Mouse (Mus musculus) MEL (cell line): Measurements from ENCODE around the gene Dennd4b. TPM values are rescaled to one million over a fixed set of nuclear protein-coding genes. Genes with fewer than 3 reads are reported as not detected.
A peak's percentile ranks its signal among the peaks of the same experiment; 100 is the strongest.

Source experiments
- DNase-seq: peaks from one replicate; pipeline ENCODE4 v3.0.0; 2011; ENCODE audit warnings: low read depth, low spot score
- H3K27ac ChIP-seq: 2 replicates; pipeline ENCODE4 v1.5.1; 2012; ENCODE audit warnings: low read depth, mild to moderate bottlenecking, control low read depth, low read length, moderate library complexity; ENCODE audit not compliant: control insufficient read depth
- H3K27me3 ChIP-seq, 2 experiments: fragments of 150-350 bp in 1 of 2; sonication (generic) in 1 of 2; 2 replicates each; pipeline ENCODE4 v1.6.1; 2012; ENCODE audit warnings: low read length in 2 of 2, mild to moderate bottlenecking in 2 of 2, improper control_type of control experiment in 1 of 2, moderate library complexity in 1 of 2; ENCODE audit not compliant: insufficient read depth in 2 of 2, control insufficient read depth in 1 of 2
- H3K36me3 ChIP-seq, 2 experiments: 2 replicates each; pipeline ENCODE4 v1.6.1; 2012 to 2014; ENCODE audit warnings: low read length in 2 of 2, improper control_type of control experiment in 1 of 2, inconsistent platforms in 1 of 2, mild to moderate bottlenecking in 1 of 2; ENCODE audit not compliant: insufficient read depth in 2 of 2, control insufficient read depth in 1 of 2
- H3K4me1 ChIP-seq, 2 experiments: fragments of 150-350 bp in 1 of 2; sonication (generic) in 1 of 2; 2 replicates each; pipeline ENCODE4 v1.6.1; 2012; ENCODE audit warnings: low read length in 2 of 2, improper control_type of control experiment in 1 of 2, mild to moderate bottlenecking in 1 of 2; ENCODE audit not compliant: insufficient read depth in 2 of 2, control insufficient read depth in 1 of 2
- H3K4me3 ChIP-seq, 2 experiments: fragments of 150-350 bp in 1 of 2; sonication (generic) in 1 of 2; 2 replicates each; pipeline ENCODE4 v1.5.1; 2012; ENCODE audit warnings: low read depth in 2 of 2, low read length in 2 of 2, mild to moderate bottlenecking in 2 of 2, moderate library complexity in 2 of 2, control low read depth in 1 of 2, improper control_type of control experiment in 1 of 2; ENCODE audit not compliant: control insufficient read depth in 1 of 2, insufficient read depth in 1 of 2
- H3K79me2 ChIP-seq: 2 replicates; pipeline ENCODE4 v1.6.1; 2012; ENCODE audit warnings: mild to moderate bottlenecking, low read length, moderate library complexity; ENCODE audit not compliant: control insufficient read depth, poor library complexity, insufficient read depth
- H3K9ac ChIP-seq: 2 replicates; pipeline ENCODE4 v1.6.1; 2012; ENCODE audit warnings: low read depth, mild to moderate bottlenecking, control low read depth, low read length, moderate library complexity; ENCODE audit not compliant: control insufficient read depth, poor library complexity, severe bottlenecking
- H3K9me3 ChIP-seq: fragments of 150-350 bp; sonication (generic); replicated peaks from 2 replicates; pipeline ENCODE4 v1.6.1; 2012; ENCODE audit warnings: mild to moderate bottlenecking, low read length, improper control_type of control experiment, moderate library complexity; ENCODE audit not compliant: insufficient read depth
- BHLHE40 ChIP-seq: IDR thresholded peaks from 2 replicates; pipeline ENCODE4 v1.6.1; 2012; ENCODE audit warnings: low read depth, mild to moderate bottlenecking, inconsistent platforms, low read length, improper control_type of control experiment, borderline replicate concordance
- CHD1 ChIP-seq: IDR thresholded peaks from 2 replicates; pipeline ENCODE4 v1.6.1; 2012; ENCODE audit warnings: low read depth, mild to moderate bottlenecking, inconsistent platforms, low read length, improper control_type of control experiment
- CHD2 ChIP-seq: IDR thresholded peaks from 2 replicates; pipeline ENCODE4 v1.6.1; 2011; ENCODE audit warnings: low read length, improper control_type of control experiment
- CTCF ChIP-seq, 3 experiments: IDR thresholded peaks in 2 of 3; conservative IDR thresholded peaks in 1 of 3; 2 replicates each; pipeline ENCODE4 v1.5.1; 2011 to 2012; ENCODE audit warnings: low read length in 3 of 3, low read depth in 2 of 3, mild to moderate bottlenecking in 2 of 3, improper control_type of control experiment in 1 of 3, inconsistent platforms in 1 of 3, mixed read lengths in 1 of 3, moderate library complexity in 1 of 3; ENCODE audit not compliant: control insufficient read depth in 1 of 3, insufficient read depth in 1 of 3, poor library complexity in 1 of 3, severe bottlenecking in 1 of 3
- E2F4 ChIP-seq: IDR thresholded peaks from 2 replicates; pipeline ENCODE4 v1.6.1; 2011; ENCODE audit warnings: low read depth, low read length, improper control_type of control experiment, borderline replicate concordance
- ELF1 ChIP-seq: IDR thresholded peaks from 2 replicates; pipeline ENCODE4 v1.6.1; 2014; ENCODE audit warnings: low read depth, mild to moderate bottlenecking, inconsistent platforms, low read length, improper control_type of control experiment, moderate library complexity
- EP300 ChIP-seq, 2 experiments: IDR thresholded peaks; 2 replicates each; pipeline ENCODE4 v1.6.1; 2011; ENCODE audit warnings: improper control_type of control experiment in 2 of 2, low read length in 2 of 2, low read depth in 1 of 2, mild to moderate bottlenecking in 1 of 2
- ETS1 ChIP-seq: IDR thresholded peaks from 2 replicates; pipeline ENCODE4 v1.6.1; 2012; ENCODE audit warnings: low read depth, mild to moderate bottlenecking, inconsistent platforms, low read length, improper control_type of control experiment, moderate library complexity
- GABPA ChIP-seq: IDR thresholded peaks from 2 replicates; pipeline ENCODE4 v1.6.1; 2012; ENCODE audit warnings: low read depth, mild to moderate bottlenecking, inconsistent platforms, low read length, improper control_type of control experiment, moderate library complexity
- GATA1 ChIP-seq: IDR thresholded peaks from 2 replicates; pipeline ENCODE4 v1.6.1; 2011; ENCODE audit warnings: low read depth, low read length, improper control_type of control experiment
- HCFC1 ChIP-seq: IDR thresholded peaks from 2 replicates; pipeline ENCODE4 v1.6.1; 2012; ENCODE audit warnings: low read depth, mild to moderate bottlenecking, inconsistent platforms, low read length, improper control_type of control experiment, moderate library complexity
- JUND ChIP-seq: IDR thresholded peaks from 2 replicates; pipeline ENCODE4 v1.6.1; 2011; ENCODE audit warnings: low read depth, mild to moderate bottlenecking, improper control_type of control experiment, low read length
- KAT2A ChIP-seq: conservative IDR thresholded peaks from 2 replicates; pipeline ENCODE4 v1.6.1; 2012; ENCODE audit warnings: low read depth, low read length, improper control_type of control experiment, inconsistent platforms
- MAX ChIP-seq: IDR thresholded peaks from 2 replicates; pipeline ENCODE4 v1.6.1; 2011; ENCODE audit warnings: low read length, improper control_type of control experiment
- MAZ ChIP-seq: IDR thresholded peaks from 2 replicates; pipeline ENCODE4 v1.6.1; 2012; ENCODE audit warnings: low read depth, mild to moderate bottlenecking, inconsistent platforms, low read length, improper control_type of control experiment
- MEF2A ChIP-seq: IDR thresholded peaks from 2 replicates; pipeline ENCODE4 v1.6.1; 2014; ENCODE audit warnings: low read depth, mild to moderate bottlenecking, inconsistent platforms, low read length, improper control_type of control experiment; ENCODE audit not compliant: poor library complexity, insufficient replicate concordance, severe bottlenecking; ENCODE audit errors: extremely low read depth
- MXI1 ChIP-seq: IDR thresholded peaks from 2 replicates; pipeline ENCODE4 v1.6.1; 2011; ENCODE audit warnings: mild to moderate bottlenecking, low read depth, low read length, improper control_type of control experiment
- MYB ChIP-seq: IDR thresholded peaks from 2 replicates; pipeline ENCODE4 v1.6.1; 2011; ENCODE audit warnings: mild to moderate bottlenecking, low read depth, low read length, improper control_type of control experiment
- MYC ChIP-seq: IDR thresholded peaks from 2 replicates; pipeline ENCODE4 v1.6.1; 2011; ENCODE audit warnings: low read depth, mild to moderate bottlenecking, low read length, improper control_type of control experiment, moderate library complexity
- NELFE ChIP-seq: IDR thresholded peaks from 2 replicates; pipeline ENCODE4 v1.6.1; 2011; ENCODE audit warnings: low read depth, low read length, improper control_type of control experiment
- NRF1 ChIP-seq: IDR thresholded peaks from 2 replicates; pipeline ENCODE4 v1.6.1; 2014; ENCODE audit warnings: low read depth, mild to moderate bottlenecking, inconsistent platforms, low read length, improper control_type of control experiment, moderate library complexity; ENCODE audit not compliant: poor library complexity, insufficient read depth, severe bottlenecking
- POLR2A ChIP-seq, 2 experiments: IDR thresholded peaks; 2 replicates each; pipeline ENCODE4 v1.6.1; 2011 to 2012; ENCODE audit warnings: low read length in 2 of 2, mild to moderate bottlenecking in 2 of 2, control low read depth in 1 of 2, improper control_type of control experiment in 1 of 2, low read depth in 1 of 2, moderate library complexity in 1 of 2; ENCODE audit not compliant: control insufficient read depth in 1 of 2, insufficient read depth in 1 of 2, poor library complexity in 1 of 2
- POLR2AphosphoS5 ChIP-seq: IDR thresholded peaks from 2 replicates; pipeline ENCODE4 v1.6.1; 2012; ENCODE audit warnings: low read depth, borderline replicate concordance, mild to moderate bottlenecking, inconsistent platforms, low read length, moderate library complexity, mixed read lengths
- RAD21 ChIP-seq: IDR thresholded peaks from 2 replicates; pipeline ENCODE4 v1.6.1; 2011; ENCODE audit warnings: mild to moderate bottlenecking, low read depth, low read length, improper control_type of control experiment
- RCOR1 ChIP-seq: IDR thresholded peaks from 2 replicates; pipeline ENCODE4 v1.6.1; 2012; ENCODE audit warnings: low read depth, mild to moderate bottlenecking, inconsistent platforms, low read length, improper control_type of control experiment
- SIN3A ChIP-seq: IDR thresholded peaks from 2 replicates; pipeline ENCODE4 v1.6.1; 2012; ENCODE audit warnings: low read length, improper control_type of control experiment, inconsistent platforms
- SMC3 ChIP-seq: IDR thresholded peaks from 2 replicates; pipeline ENCODE4 v1.6.1; 2011; ENCODE audit warnings: low read depth, low read length, improper control_type of control experiment
- TAL1 ChIP-seq: IDR thresholded peaks from 2 replicates; pipeline ENCODE4 v1.6.1; 2012; ENCODE audit warnings: mild to moderate bottlenecking, inconsistent platforms, low read length, moderate library complexity, mixed read lengths
- TCF12 ChIP-seq: IDR thresholded peaks from 2 replicates; pipeline ENCODE4 v1.6.1; 2014; ENCODE audit warnings: low read depth, mild to moderate bottlenecking, inconsistent platforms, low read length, improper control_type of control experiment, moderate library complexity
- UBTF ChIP-seq: IDR thresholded peaks from 2 replicates; pipeline ENCODE4 v1.6.1; 2012; ENCODE audit warnings: low read depth, mild to moderate bottlenecking, inconsistent platforms, low read length, improper control_type of control experiment, moderate library complexity, borderline replicate concordance; ENCODE audit not compliant: insufficient read depth
- USF1 ChIP-seq: IDR thresholded peaks from 2 replicates; pipeline ENCODE4 v1.6.1; 2014; ENCODE audit warnings: low read depth, mild to moderate bottlenecking, inconsistent platforms, low read length, improper control_type of control experiment, moderate library complexity
- USF2 ChIP-seq, 2 experiments: IDR thresholded peaks; 2 replicates each; pipeline ENCODE4 v1.6.1; 2011 to 2012; ENCODE audit warnings: improper control_type of control experiment in 2 of 2, low read length in 2 of 2, borderline replicate concordance in 1 of 2, inconsistent platforms in 1 of 2, low read depth in 1 of 2, mild to moderate bottlenecking in 1 of 2; ENCODE audit not compliant: insufficient read depth in 1 of 2
- ZC3H11A ChIP-seq: IDR thresholded peaks from 2 replicates; pipeline ENCODE4 v1.6.1; 2012; ENCODE audit warnings: low read depth, mild to moderate bottlenecking, inconsistent platforms, low read length, improper control_type of control experiment
- ZMIZ1 ChIP-seq: IDR thresholded peaks from 2 replicates; pipeline ENCODE4 v1.6.1; 2012; ENCODE audit warnings: low read depth, mild to moderate bottlenecking, inconsistent platforms, low read length, improper control_type of control experiment, moderate library complexity
- ZNF384 ChIP-seq: IDR thresholded peaks from 2 replicates; pipeline ENCODE4 v1.6.1; 2012; ENCODE audit warnings: low read depth, mild to moderate bottlenecking, inconsistent platforms, low read length, improper control_type of control experiment
- polyA plus RNA-seq, 2 experiments: library from polyadenylated mRNA; stranded (reverse) in 1 of 2; unstranded in 1 of 2; fragments of >175 nt in 1 of 2; fragments of >200 nt in 1 of 2; gene quantifications; 2 replicates each; pipeline versions ENCODE4 v1.2.1 to v1.2.4; 2012; ENCODE audit warnings: low replicate concordance in 2 of 2, low read depth in 1 of 2; ENCODE audit not compliant: insufficient read length in 2 of 2, insufficient read depth in 1 of 2, missing spikeins in 1 of 2
- total RNA-seq: library from RNA; depleted of rRNA; stranded (reverse); fragments of 300-350 nt; gene quantifications from 2 replicates; pipeline ENCODE4 v1.2.3, GENCODE M21; 2012

The Dennd4b gene
- total and polyA plus RNA-seq, 3 experiments, result 11.6 to 27.1 TPM; not detected in 1

GRCm38 (mm10) chr3:90253653-90254418 lies 11.1 kb upstream of the Dennd4b start, which contains the start of gene Crtc2:
TSS of gene Crtc2 (plus strand) at chr3:90254163.
- Histone ChIP-seq H3K27ac (peak within 1 kb of the TSS; percentile 51), H3K4me1 (peaks cover 3 to 5% of the 10 kb centered on the region in 2 experiments; a peak in 3 of 4 replicates), H3K4me3 (peak within 1 kb of the TSS; percentile 82 to 99), H3K27me3 (no peaks in the 10 kb centered on the region), H3K79me2 (peaks cover 22% of the 10 kb centered on the region), H3K36me3 (peaks cover 0 to 5% of the 10 kb centered on the region in 2 experiments), H3K9ac (peak within 1 kb of the TSS; percentile 81), H3K9me3 (no peaks in the 10 kb centered on the region)
- peak; percentile 98 for DNase-seq
- TF ChIP-seq ZMIZ1 (0 out of 2 replicates have a peak, but pooled peaks have one; percentile 63), ELF1 (peak; percentile 98), GATA1 (no peak), RCOR1 (no peak), MYC (peak; percentile 71), RAD21 (no peak), TCF12 (peak; percentile 63), HCFC1 (peak; percentile 99), MAX (peak; percentile 60), MXI1 (peak; percentile 71), SMC3 (no peak), UBTF (peak; percentile 73; the same call in 1 of the 2 replicates), SIN3A (peak; percentile 95), USF2 (IDR thresholded peaks at IDR 0.05; ENCODE audit: borderline replicate concordance in 1 of 2, insufficient read depth in 1 of 2, low read depth in 1 of 2, low read length in 2 of 2) (no peak), ETS1 (no peak), GABPA (peak; percentile 69; the same call in 1 of the 2 replicates), MYB (no peak; the same call in 1 of the 2 replicates), CTCF (IDR thresholded peaks at IDR 0.05 in 2 of 3, conservative IDR thresholded peaks at IDR 0.05 in 1 of 3; ENCODE audit: control insufficient read depth in 1 of 3, insufficient read depth in 1 of 3, low read depth in 2 of 3, low read length in 3 of 3, poor library complexity in 1 of 3, severe bottlenecking in 1 of 3) (peak in 1 of 3 experiments; percentile 0; a peak in 1 of 6 replicates), E2F4 (no peak), CHD2 (peak; percentile 85), NELFE (peak; percentile 65; the same call in 1 of the 2 replicates), BHLHE40 (peak; percentile 58; the same call in 1 of the 2 replicates), JUND (no peak), ZNF384 (no peak), POLR2AphosphoS5 (no peak; the same call in 1 of the 2 replicates), MAZ (peak; percentile 100), CHD1 (no peak), KAT2A (peak; percentile 99), USF1 (peak; percentile 81), EP300 (IDR thresholded peaks at IDR 0.05; ENCODE audit: low read depth in 1 of 2, low read length in 2 of 2) (no peak), NRF1 (peak; percentile 61), POLR2A (IDR thresholded peaks at IDR 0.05; ENCODE audit: control insufficient read depth in 1 of 2, insufficient read depth in 1 of 2, low read depth in 1 of 2, low read length in 2 of 2, poor library complexity in 1 of 2) (peak; percentile 65 to 73; a peak in 3 of 4 replicates), MEF2A (no peak), ZC3H11A (no peak), TAL1 (no peak)
